Mouse (Mus musculus): ENCODE measurements around the gene Khdc1b. TPM values are rescaled to one million over a fixed set of nuclear protein-coding genes. Genes with fewer than 3 reads are reported as not detected.
"Not testable (repeated sequence)": the region's sequence is repeated elsewhere in the genome, so short reads cannot be mapped to it uniquely, and the experiment has no call there.

The Khdc1b gene
- not detected for total RNA-seq (2021)
- long read RNA-seq, experiment 1 = 0 reads
- long read RNA-seq, experiment 2 = 0 reads

GRCm38 (mm10) chr1:21383256-21383655 is at the start of gene Khdc1b:
Gene Khdc1b (plus strand): TSS chr1:21383556.
- intact Hi-C loops (cut with DNase I) = no loop called here
- no peak for TF ChIP-seq CTCF (IDR thresholded peaks at IDR 0.05)
- Histone ChIP-seq H3K27ac (no peak within 1 kb of the TSS), H3K4me3 (no peak within 1 kb of the TSS)
- DNase-seq = no peak

GRCm38 (mm10) chr1:21335836-21336235 is 47.5 kb upstream of the Khdc1b start:
- no peak for DNase-seq
- Histone ChIP-seq H3K4me3 (no peak overlapping the region), H3K27ac (no peak overlapping the region)
- no peak for TF ChIP-seq CTCF (IDR thresholded peaks at IDR 0.05)
- intact Hi-C loops (cut with DNase I) = no loop called here

GRCm38 (mm10) chr1:21340745-21341144 is 42.6 kb upstream of the Khdc1b start:
- intact Hi-C loops (cut with DNase I) = no loop called here
- no peak for DNase-seq
- TF ChIP-seq CTCF (IDR thresholded peaks at IDR 0.05) = no peak
- Histone ChIP-seq H3K27ac (no peak overlapping the region), H3K4me3 (no peak overlapping the region)

- Histone ChIP-seq H3K4me3 (no peak overlapping the region), H3K27ac (no peak overlapping the region)
- DNase-seq = peak; percentile 44
- peak; percentile 74 for TF ChIP-seq CTCF (IDR thresholded peaks at IDR 0.05)
- intact Hi-C loops (cut with DNase I) = loop anchor here (2.0 kb wide), 1 partner anchor 125 kb away; the partner anchor contains the start of gene Tmem14a
Observed at GRCm38 (mm10) chr1:21344253-21344652, 39.1 kb upstream of the Khdc1b start.

GRCm38 (mm10) chr1:21344752-21345151 is 38.6 kb upstream of the Khdc1b start:
- H3K4me3 ChIP-seq, DNase-seq, H3K27ac ChIP-seq: not testable (repeated sequence)
- intact Hi-C loops (cut with DNase I) = loop anchor here (2.0 kb wide), 1 partner anchor 126 kb away; the partner anchor contains the start of gene Tmem14a

GRCm38 (mm10) chr1:21349341-21349740 is 34.0 kb upstream of the Khdc1b start, which contains the start of gene Khdc1a:
Gene Khdc1a (plus strand): TSS chr1:21349641.
- DNase-seq = no peak
- intact Hi-C loops (cut with DNase I) = no loop called here
- H3K4me3 ChIP-seq = no peak within 1 kb of the TSS
- no peak within 1 kb of the TSS for H3K27ac ChIP-seq
- no peak for TF ChIP-seq CTCF (IDR thresholded peaks at IDR 0.05)

- H3K27ac ChIP-seq; H3K4me3 ChIP-seq; DNase-seq; intact Hi-C loops (cut with DNase I): not testable (repeated sequence)
Observed at GRCm38 (mm10) chr1:21368031-21368430, 15.3 kb upstream of the Khdc1b start, which contains the start of gene Khdc1c. Gene Khdc1c (plus strand): TSS chr1:21368331.

- intact Hi-C loops (cut with DNase I) = no loop called here
- no peak for DNase-seq
Observed at GRCm38 (mm10) chr1:21391138-21391671, 7.8 kb downstream of the Khdc1b start.

GRCm38 (mm10) chr1:21402804-21403203 is 19.4 kb downstream of the Khdc1b start:
- intact Hi-C loops (cut with DNase I) = no loop called here
- H3K27ac ChIP-seq = no peak overlapping the region
- H3K4me3 ChIP-seq = no peak overlapping the region
- no peak for DNase-seq
- TF ChIP-seq CTCF (IDR thresholded peaks at IDR 0.05) = no peak

More at GRCm38 (mm10) chr1:21391138-21391671, 7.8 kb downstream of the Khdc1b start:
- Histone ChIP-seq H3K27ac (no peak overlapping the region), H3K4me3 (no peak overlapping the region)
- TF ChIP-seq CTCF (IDR thresholded peaks at IDR 0.05) = no peak

GRCm38 (mm10) chr1:21407266-21407665 is 23.9 kb downstream of the Khdc1b start:
- no peak for TF ChIP-seq CTCF (IDR thresholded peaks at IDR 0.05)
- intact Hi-C loops (cut with DNase I) = no loop called here
- no peak overlapping the region for H3K4me3 ChIP-seq

GRCm38 (mm10) chr1:21411331-21412196 is 28.2 kb downstream of the Khdc1b start:
- intact Hi-C loops (cut with DNase I) = loop anchor here (5.0 kb wide), 1 partner anchor 856 kb away; no protein-coding TSS in a partner anchor
- TF ChIP-seq CTCF (IDR thresholded peaks at IDR 0.05) = peak; percentile 90; the same call in 1 of the 2 replicates
- H3K4me3 ChIP-seq = peak overlapping the region; percentile 51
- peak; percentile 56 for DNase-seq
- H3K27ac ChIP-seq = peak overlapping the region; percentile 50

More at GRCm38 (mm10) chr1:21407266-21407665, 23.9 kb downstream of the Khdc1b start:
- DNase-seq = no peak
- no peak overlapping the region for H3K27ac ChIP-seq

GRCm38 (mm10) chr1:21412197-21412555 is 28.8 kb downstream of the Khdc1b start:
- no peak overlapping the region for H3K27ac ChIP-seq
- no peak for TF ChIP-seq CTCF (IDR thresholded peaks at IDR 0.05)
- no peak for DNase-seq
- intact Hi-C loops (cut with DNase I) = loop anchor here (5.0 kb wide), 1 partner anchor 855 kb away; no protein-coding TSS in a partner anchor
- H3K4me3 ChIP-seq = no peak overlapping the region

GRCm38 (mm10) chr1:21419370-21419769 is 36.0 kb downstream of the Khdc1b start:
- intact Hi-C loops (cut with DNase I) = loop anchor here (2.0 kb wide), 1 partner anchor 545 kb away; no protein-coding TSS in a partner anchor
- no peak overlapping the region for H3K4me3 ChIP-seq
- no peak overlapping the region for H3K27ac ChIP-seq
- DNase-seq = no peak
- TF ChIP-seq CTCF (IDR thresholded peaks at IDR 0.05) = peak; percentile 55

All from gastrocnemius, adult 2 months (tissue).